Mouse (Mus musculus) forebrain, embryonic 16.5 days (tissue): Measurements from ENCODE around the gene Padi3. TPM values are rescaled to one million over a fixed set of nuclear protein-coding genes. Genes with fewer than 3 reads are reported as not detected.

Experiments
- ATAC-seq: fragments of 200-750 bp; cut with Nextera tagmentation; 2 replicates; pipeline ENCODE4 v1.8.0; 2017; ENCODE audit warnings: mild to moderate bottlenecking, moderate library complexity
- H3K27ac ChIP-seq: fragments of 300-500 bp; sonication (generic); 2 replicates; pipeline ENCODE4 v1.5.1; 2014; ENCODE audit warnings: low read length, control low read depth
- H3K27me3 ChIP-seq: fragments of 300-500 bp; sonication (generic); replicated peaks from 2 replicates; pipeline ENCODE4 v1.6.1; 2014; ENCODE audit warnings: low read length; ENCODE audit not compliant: control insufficient read depth, insufficient read depth
- H3K36me3 ChIP-seq: fragments of 300-500 bp; sonication (generic); 2 replicates; pipeline ENCODE4 v1.6.1; 2014; ENCODE audit not compliant: control insufficient read depth, insufficient read depth
- H3K4me1 ChIP-seq: fragments of 300-500 bp; sonication (generic); replicated peaks from 2 replicates; pipeline ENCODE4 v1.6.1; 2014; ENCODE audit warnings: low read length; ENCODE audit not compliant: control insufficient read depth, insufficient read depth
- H3K4me2 ChIP-seq: fragments of 300-500 bp; sonication (generic); 2 replicates; pipeline ENCODE4 v1.6.1; 2014; ENCODE audit warnings: mild to moderate bottlenecking, low read length, control low read depth
- H3K4me3 ChIP-seq: fragments of 300-500 bp; sonication (generic); replicated peaks from 2 replicates; pipeline ENCODE4 v1.5.1; 2014; ENCODE audit warnings: mild to moderate bottlenecking, low read length, control low read depth
- H3K9ac ChIP-seq: fragments of 300-500 bp; sonication (generic); replicated peaks from 2 replicates; pipeline ENCODE4 v1.6.1; 2014; ENCODE audit warnings: low read depth, low read length, control low read depth
- H3K9me3 ChIP-seq: fragments of 300-500 bp; sonication (generic); 2 replicates; pipeline ENCODE4 v1.6.1; 2016; ENCODE audit warnings: low read length; ENCODE audit not compliant: control insufficient read depth
- WGBS: fragments of 180-500 bp; shearing (Covaris S2); extraction: QIAGEN DNeasy Blood & Tissue Kit; methylation state at CpG from one replicate; pipeline ENCODE4 v1.1.7; 2014; 5-methylcytosine and 5-hydroxymethylcytosine counted together
- polyA plus RNA-seq: library from polyadenylated mRNA; unstranded; fragments of >200 nt; fragmentation: Nextera tagmentation; extraction: Ambion mirVana; gene quantifications from 2 replicates; pipeline ENCODE4 v1.2.1, GENCODE M21; 2015

Padi3 gene
- polyA plus RNA-seq: not detected in 2 replicates

DNA sequence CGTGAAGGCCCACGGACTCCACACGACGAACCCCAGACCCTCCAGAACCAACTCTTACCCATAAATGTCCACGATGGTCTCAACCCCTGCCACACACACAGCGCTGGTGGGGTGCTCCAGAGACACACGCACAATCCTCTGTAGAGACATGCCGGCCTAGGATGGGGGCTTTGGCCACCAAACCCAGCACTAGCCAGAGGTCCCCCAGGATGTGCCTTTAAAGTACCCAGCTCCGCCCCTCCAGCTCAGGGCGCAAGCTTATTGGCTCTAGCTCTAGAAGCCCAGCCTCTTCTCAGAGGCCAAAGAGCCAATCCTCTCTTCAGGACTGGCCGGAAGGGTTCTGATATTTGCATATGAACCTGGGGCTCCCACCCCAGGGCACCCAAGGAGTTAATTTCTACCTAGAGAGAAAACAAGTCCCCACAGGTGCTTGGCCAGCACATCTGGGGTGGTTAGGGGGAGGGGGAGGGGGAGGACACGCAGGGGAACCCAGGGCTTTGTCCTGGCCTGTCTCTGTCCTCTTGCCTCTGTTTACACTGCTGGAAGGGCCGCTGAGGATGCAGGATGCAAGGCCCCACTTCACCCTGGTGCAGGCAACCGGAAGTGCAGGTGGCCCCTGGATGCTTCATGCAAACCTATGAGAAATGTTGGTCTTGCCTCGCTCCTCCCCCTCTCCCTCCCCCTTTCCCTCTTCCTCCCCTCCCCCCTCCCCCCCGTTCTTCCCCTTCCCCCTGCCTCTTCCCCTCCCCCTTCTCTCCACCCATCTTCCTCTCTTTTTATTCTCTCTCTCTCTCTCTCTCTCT, at the start of gene Padi3:
TSS of gene Padi3 (minus strand) at position 191 of the 803 bp plus-strand sequence.
- Histone ChIP-seq H3K27ac (no peak within 1 kb of the TSS), H3K4me1 (peaks cover 6% of the 10 kb centered on the region; the same call in 1 of the 2 replicates), H3K4me3 (no peak within 1 kb of the TSS), H3K4me2 (no peak within 1 kb of the TSS), H3K27me3 (0 out of 2 replicates have a peak, but pooled peaks cover 3% of the 10 kb centered on the region), H3K9me3 (no peaks in the 10 kb centered on the region), H3K36me3 (no peaks in the 10 kb centered on the region), H3K9ac (no peak within 1 kb of the TSS)
- ATAC-seq: no peak
- WGBS: 72% methylated on average over 16 of the region's 16 CpGs

DNA sequence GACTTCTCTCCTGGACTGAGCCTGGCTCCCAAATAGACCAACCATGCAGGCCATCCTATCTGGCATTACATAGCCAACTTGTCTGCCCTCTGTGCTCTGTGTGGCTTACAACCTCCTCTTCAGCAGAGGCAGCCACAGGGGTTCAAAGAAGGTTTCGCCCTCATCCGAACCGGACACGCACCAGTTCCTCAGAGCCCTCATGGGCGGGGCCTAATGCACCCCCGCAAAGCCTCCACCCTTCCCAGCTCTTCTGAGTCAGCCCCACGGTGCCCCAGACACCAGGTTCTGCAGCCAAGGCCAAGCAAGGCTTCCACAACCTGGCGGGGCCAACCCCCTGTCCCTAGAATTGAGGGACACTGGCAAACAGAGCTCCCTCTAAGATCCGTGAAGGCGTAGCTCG, 48.8 kb upstream of the Padi3 start:
- 86% methylated on average over 11 of the region's 11 CpGs for WGBS
- no peak for ATAC-seq
- no peaks in the 10 kb centered on the region for H3K4me1 ChIP-seq

DNA sequence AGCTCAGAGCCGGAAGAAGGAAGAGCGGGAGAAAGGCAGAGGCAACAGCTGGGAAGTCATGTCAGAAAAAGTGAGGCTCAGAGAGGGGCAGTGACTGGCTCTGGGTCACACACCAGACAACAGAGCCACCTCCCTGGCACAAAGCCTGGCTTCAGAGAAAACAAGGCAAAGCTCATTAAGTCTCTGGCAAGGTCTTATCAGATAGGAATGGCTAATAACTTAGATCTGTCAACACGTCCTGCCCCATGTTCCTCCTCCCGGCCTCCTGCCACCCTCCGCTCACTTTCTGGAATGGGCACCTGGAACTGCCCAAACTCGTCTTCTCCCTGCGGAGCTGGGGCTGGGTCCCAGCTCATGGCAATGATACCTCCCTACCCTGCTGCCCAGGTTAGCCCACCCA, 47.4 kb upstream of the Padi3 start:
- H3K27ac ChIP-seq: no peak overlapping the region
- H3K4me3 ChIP-seq: no peak overlapping the region
- H3K9ac ChIP-seq: no peak overlapping the region
- WGBS: 71% methylated on average over 7 of the region's 7 CpGs
- no peaks in the 10 kb centered on the region for H3K9me3 ChIP-seq
- H3K4me1 ChIP-seq: no peaks in the 10 kb centered on the region
- no peak overlapping the region for H3K4me2 ChIP-seq
- no peak for ATAC-seq
- H3K36me3 ChIP-seq: no peaks in the 10 kb centered on the region
- H3K27me3 ChIP-seq: no peaks in the 10 kb centered on the region

More for the DNA sequence above, 48.8 kb upstream of the Padi3 start:
- H3K4me2 ChIP-seq: no peak overlapping the region
- no peak overlapping the region for H3K4me3 ChIP-seq
- H3K27ac ChIP-seq: no peak overlapping the region
- H3K36me3 ChIP-seq: no peaks in the 10 kb centered on the region
- no peaks in the 10 kb centered on the region for H3K9me3 ChIP-seq
- H3K9ac ChIP-seq: no peak overlapping the region
- no peaks in the 10 kb centered on the region for H3K27me3 ChIP-seq

DNA sequence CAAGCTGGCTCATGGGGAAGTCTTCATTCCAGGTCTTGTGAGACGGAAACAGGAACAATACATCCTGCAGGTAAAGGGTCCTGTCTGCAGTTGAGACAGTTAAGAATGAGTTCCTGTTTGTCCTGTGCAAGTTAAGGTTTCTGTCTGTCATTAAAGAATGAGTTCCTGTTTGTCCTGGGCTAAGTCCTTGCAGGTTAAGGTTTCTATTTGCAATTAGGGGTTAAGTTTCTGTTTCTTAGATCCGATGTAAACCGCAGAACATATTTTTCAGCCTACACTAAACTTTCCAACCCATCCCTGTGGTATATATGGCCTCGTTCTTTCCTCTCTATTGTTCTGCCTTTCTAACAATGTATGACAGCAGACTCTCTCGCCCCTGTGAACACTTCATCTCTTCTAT, 46.6 kb upstream of the Padi3 start:
- Histone ChIP-seq H3K9ac (no peak overlapping the region), H3K27ac (no peak overlapping the region), H3K4me2 (no peak overlapping the region), H3K4me1 (no peaks in the 10 kb centered on the region), H3K9me3 (no peaks in the 10 kb centered on the region), H3K4me3 (no peak overlapping the region), H3K36me3 (no peaks in the 10 kb centered on the region), H3K27me3 (no peaks in the 10 kb centered on the region)
- 83% methylated on average over 5 of the region's 5 CpGs for WGBS
- ATAC-seq: no peak

DNA sequence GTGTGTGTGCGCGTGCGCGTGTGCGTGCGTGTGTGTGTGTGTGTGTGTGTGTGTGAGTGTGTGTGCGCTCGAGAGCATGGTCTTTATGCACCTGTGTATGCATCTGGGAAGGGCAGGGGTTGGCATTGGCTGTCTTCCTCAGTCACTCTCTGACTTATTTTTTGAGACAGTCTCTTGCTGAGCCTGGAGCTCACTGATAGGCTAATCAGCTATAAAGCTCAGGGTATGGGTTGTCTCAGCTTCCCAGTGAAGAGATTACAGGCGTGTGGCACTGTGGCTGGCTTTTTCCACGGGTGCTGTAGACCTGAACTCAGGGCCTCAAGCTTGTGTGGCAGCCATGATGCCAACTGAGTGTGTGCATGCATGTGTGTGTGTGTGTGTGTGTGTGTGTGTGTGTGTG, 44.7 kb upstream of the Padi3 start:
- 90% methylated on average over 10 of the region's 10 CpGs for WGBS
- H3K9me3 ChIP-seq: no peaks in the 10 kb centered on the region
- no peaks in the 10 kb centered on the region for H3K36me3 ChIP-seq
- no peak for ATAC-seq
- no peak overlapping the region for H3K27ac ChIP-seq
- no peak overlapping the region for H3K4me2 ChIP-seq
- no peak overlapping the region for H3K4me3 ChIP-seq
- H3K27me3 ChIP-seq: no peaks in the 10 kb centered on the region
- no peak overlapping the region for H3K9ac ChIP-seq
- H3K4me1 ChIP-seq: no peaks in the 10 kb centered on the region

DNA sequence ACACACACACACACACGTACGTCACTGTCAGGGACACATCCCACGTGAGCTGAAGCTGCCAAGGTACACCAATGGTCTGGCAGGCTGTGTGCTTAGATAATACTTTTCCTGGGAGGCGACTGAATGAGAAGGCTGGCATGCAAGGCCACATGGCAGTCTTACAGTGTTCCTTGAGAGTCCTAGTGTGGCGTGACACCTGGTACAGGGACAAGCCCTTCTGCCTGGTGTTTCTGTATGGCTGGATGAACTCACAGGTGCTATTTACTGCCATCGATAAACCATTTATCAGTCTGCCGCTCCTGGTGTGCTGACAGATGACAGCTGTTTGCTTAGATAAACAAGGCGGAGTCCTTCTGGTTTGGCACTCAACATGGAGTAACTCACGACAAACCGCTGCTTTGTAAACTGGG, 44.0 kb upstream of the Padi3 start:
- Histone ChIP-seq H3K36me3 (no peaks in the 10 kb centered on the region), H3K27me3 (no peaks in the 10 kb centered on the region), H3K4me1 (no peaks in the 10 kb centered on the region), H3K27ac (no peak overlapping the region), H3K4me3 (no peak overlapping the region), H3K4me2 (no peak overlapping the region), H3K9me3 (no peaks in the 10 kb centered on the region), H3K9ac (no peak overlapping the region)
- ATAC-seq: no peak
- 70% methylated on average over 10 of the region's 10 CpGs for WGBS

DNA sequence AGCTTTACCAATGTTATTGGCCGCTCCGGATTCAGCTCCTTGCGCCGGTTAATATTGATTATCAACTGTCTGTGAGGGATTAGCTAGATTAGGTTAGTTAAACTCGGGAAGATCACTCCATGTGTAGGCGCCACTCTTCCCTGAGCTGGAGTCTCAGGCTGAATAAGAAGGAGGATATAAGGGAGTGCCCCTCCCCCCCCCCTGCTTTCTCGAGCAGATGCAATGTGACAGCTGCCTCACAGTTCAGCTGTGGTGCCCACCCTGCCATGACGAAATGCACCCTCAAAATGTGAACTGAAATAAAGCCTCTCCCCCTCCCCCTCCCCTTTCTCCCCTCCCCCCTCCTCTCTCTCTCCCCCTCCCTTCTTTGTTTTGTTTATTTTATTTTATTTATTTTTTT, 43.2 kb upstream of the Padi3 start:
- H3K27ac ChIP-seq: no peak overlapping the region
- WGBS: 58% methylated on average over 8 of the region's 8 CpGs
- ATAC-seq: no peak

DNA sequence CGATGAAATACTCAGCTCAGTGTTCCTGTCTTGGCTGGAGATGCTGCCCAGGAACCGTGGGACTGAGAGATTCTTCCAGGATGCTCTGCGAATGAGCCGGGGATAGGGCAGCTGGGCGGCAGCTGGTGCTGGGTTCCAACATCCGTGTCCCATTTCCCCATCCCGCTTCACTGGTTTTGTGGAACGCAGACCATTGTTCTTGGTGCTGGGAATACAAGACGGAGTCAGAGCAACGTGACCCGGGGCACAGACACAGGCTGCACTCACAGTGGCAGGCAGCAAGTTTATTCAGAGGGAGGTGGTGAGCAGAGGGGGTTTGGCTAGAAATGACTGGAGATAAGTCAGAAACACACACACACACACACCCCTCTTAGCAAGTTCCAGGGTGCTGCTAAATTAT, 38.9 kb upstream of the Padi3 start:
- Histone ChIP-seq H3K27me3 (no peaks in the 10 kb centered on the region), H3K36me3 (no peaks in the 10 kb centered on the region), H3K4me2 (no peak overlapping the region), H3K4me3 (no peak overlapping the region), H3K27ac (no peak overlapping the region), H3K4me1 (no peaks in the 10 kb centered on the region), H3K9me3 (no peaks in the 10 kb centered on the region), H3K9ac (no peak overlapping the region)
- no peak for ATAC-seq
- WGBS: 75% methylated on average over 11 of the region's 11 CpGs

More for the DNA sequence above, 43.2 kb upstream of the Padi3 start:
- Histone ChIP-seq H3K4me1 (no peaks in the 10 kb centered on the region), H3K4me2 (no peak overlapping the region), H3K4me3 (no peak overlapping the region), H3K9me3 (no peaks in the 10 kb centered on the region), H3K9ac (no peak overlapping the region), H3K27me3 (no peaks in the 10 kb centered on the region), H3K36me3 (no peaks in the 10 kb centered on the region)

DNA sequence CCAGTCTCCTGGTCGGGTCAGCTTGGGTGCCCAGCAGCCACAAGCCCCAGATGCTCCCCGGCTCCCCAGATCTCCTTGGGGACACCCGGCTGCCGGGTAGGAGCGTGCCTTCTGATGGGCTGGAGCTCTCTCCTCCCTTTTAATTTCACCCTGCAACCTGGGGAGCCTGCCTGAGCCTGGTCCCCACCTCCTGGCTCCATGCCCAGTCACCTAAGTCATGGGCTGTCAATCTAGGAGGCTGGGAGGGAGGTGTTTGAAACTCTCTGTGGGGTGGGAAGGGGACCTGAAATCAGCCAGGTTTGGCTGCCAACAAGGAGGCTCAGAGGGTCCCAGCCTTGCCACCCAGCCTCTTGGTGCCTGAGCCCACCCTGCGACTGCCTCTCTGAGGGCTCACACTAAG, 35.2 kb upstream of the Padi3 start, which contains the start of gene Padi1:
TSS of gene Padi1 (minus strand) at position 113 of the 400 bp plus-strand sequence.
- H3K4me2 ChIP-seq: no peak within 1 kb of the TSS
- 65% methylated on average over 6 of the region's 6 CpGs for WGBS
- 0 out of 2 replicates have a peak, but pooled peaks cover 2% of the 10 kb centered on the region for H3K4me1 ChIP-seq
- H3K27ac ChIP-seq: no peak within 1 kb of the TSS
- no peaks in the 10 kb centered on the region for H3K27me3 ChIP-seq
- H3K4me3 ChIP-seq: no peak within 1 kb of the TSS
- ATAC-seq: no peak
- H3K9me3 ChIP-seq: no peaks in the 10 kb centered on the region
- no peak within 1 kb of the TSS for H3K9ac ChIP-seq
- no peaks in the 10 kb centered on the region for H3K36me3 ChIP-seq
